Mouse (Mus musculus) neural tube, embryonic 15.5 days (tissue): ENCODE measurements around the gene Gm45716. TPM values are rescaled to one million over a fixed set of nuclear protein-coding genes. Genes with fewer than 3 reads are reported as not detected.

Experiments
- ATAC-seq: fragments of 200-750 bp; cut with Nextera tagmentation; 2 replicates; pipeline ENCODE4 v1.8.0; 2017; ENCODE audit warnings: mild to moderate bottlenecking, moderate TSS enrichment, moderate library complexity; ENCODE audit not compliant: low FRiP score
- H3K27ac ChIP-seq: fragments of 300-500 bp; sonication (generic); replicated peaks from 2 replicates; pipeline ENCODE4 v1.5.1; 2015; ENCODE audit warnings: mild to moderate bottlenecking, inconsistent platforms
- H3K27me3 ChIP-seq: fragments of 300-500 bp; sonication (generic); replicated peaks from 2 replicates; pipeline ENCODE4 v1.6.1; 2015; ENCODE audit warnings: inconsistent platforms
- H3K36me3 ChIP-seq: fragments of 300-500 bp; sonication (generic); 2 replicates; pipeline ENCODE4 v1.6.1; 2015; ENCODE audit warnings: inconsistent platforms
- H3K4me1 ChIP-seq: fragments of 300-500 bp; sonication (generic); 2 replicates; pipeline ENCODE4 v1.6.1; 2015; ENCODE audit warnings: inconsistent platforms
- H3K4me2 ChIP-seq: fragments of 300-500 bp; sonication (generic); 2 replicates; pipeline ENCODE4 v1.6.1; 2015; ENCODE audit warnings: inconsistent platforms, mild to moderate bottlenecking, moderate library complexity
- H3K4me3 ChIP-seq: fragments of 300-500 bp; sonication (generic); replicated peaks from 2 replicates; pipeline ENCODE4 v1.5.1; 2015; ENCODE audit warnings: mild to moderate bottlenecking, inconsistent platforms
- H3K9ac ChIP-seq: fragments of 300-500 bp; sonication (generic); replicated peaks from 2 replicates; pipeline ENCODE4 v1.6.1; 2015; ENCODE audit warnings: mild to moderate bottlenecking, inconsistent platforms
- H3K9me3 ChIP-seq: fragments of 300-500 bp; sonication (generic); replicated peaks from 2 replicates; pipeline ENCODE4 v1.6.1; 2016; ENCODE audit warnings: inconsistent platforms
- WGBS: fragments of 180-500 bp; shearing (Covaris S2); methylation state at CpG from one replicate; pipeline ENCODE4 v1.1.7; 2015; ENCODE audit warnings: mixed read lengths; 5-methylcytosine and 5-hydroxymethylcytosine counted together
- polyA plus RNA-seq: library from polyadenylated mRNA; unstranded; fragments of >200 nt; fragmentation: Nextera tagmentation; extraction: Ambion mirVana; gene quantifications from 2 replicates; pipeline ENCODE4 v1.2.1, GENCODE M21; 2015

The Gm45716 gene
- polyA plus RNA-seq, 1 experiment from 2014 or later, result 19.2 TPM

GRCm38 (mm10) chr11:90291156-90291555 is 103.7 kb downstream of the Gm45716 start:
- Histone ChIP-seq H3K27ac (no peak overlapping the region), H3K27me3 (no peaks in the 10 kb centered on the region), H3K4me3 (no peak overlapping the region), H3K9me3 (no peaks in the 10 kb centered on the region), H3K36me3 (no peaks in the 10 kb centered on the region), H3K9ac (no peak overlapping the region), H3K4me1 (no peaks in the 10 kb centered on the region), H3K4me2 (no peak overlapping the region)
- ATAC-seq, result no peak
- WGBS, result 67% methylated on average over 4 of the region's 4 CpGs

- H3K27me3 ChIP-seq, result no peaks in the 10 kb centered on the region
- no peak overlapping the region for H3K9ac ChIP-seq
- no peak overlapping the region for H3K27ac ChIP-seq
- no peaks in the 10 kb centered on the region for H3K9me3 ChIP-seq
- no peak overlapping the region for H3K4me3 ChIP-seq
- no peak for ATAC-seq
- no peaks in the 10 kb centered on the region for H3K4me1 ChIP-seq
- H3K36me3 ChIP-seq, result no peaks in the 10 kb centered on the region
- no peak overlapping the region for H3K4me2 ChIP-seq
Measured at GRCm38 (mm10) chr11:90292766-90293165, 105.3 kb downstream of the Gm45716 start.

DNA sequence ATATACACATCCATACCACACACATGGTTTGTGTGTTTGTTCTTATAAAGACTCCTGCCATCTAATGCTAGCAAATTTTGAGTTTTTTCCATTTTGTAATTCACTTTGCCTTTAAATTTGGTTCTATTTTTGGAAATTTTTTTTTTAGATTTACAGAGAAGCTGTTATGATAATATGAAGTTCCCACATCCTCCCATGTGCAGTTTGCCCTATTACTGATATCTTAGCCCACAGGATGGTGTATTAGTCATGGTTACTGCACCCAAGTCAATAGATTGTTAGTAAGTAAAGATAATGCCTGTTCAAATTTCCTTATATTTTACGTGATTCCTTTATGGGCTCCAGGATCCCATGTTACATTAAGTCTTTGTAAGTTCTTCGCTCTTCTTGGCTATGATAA is 107.1 kb downstream of the Gm45716 start:
- Histone ChIP-seq H3K9me3 (no peaks in the 10 kb centered on the region), H3K27me3 (no peaks in the 10 kb centered on the region), H3K4me1 (no peaks in the 10 kb centered on the region), H3K36me3 (no peaks in the 10 kb centered on the region), H3K9ac (no peak overlapping the region), H3K4me2 (no peak overlapping the region), H3K4me3 (no peak overlapping the region), H3K27ac (no peak overlapping the region)
- WGBS, result 90% methylated on average over 2 of the region's 2 CpGs
- ATAC-seq, result no peak

Other genes starting within 250 kb of the Gm45716 start
- gene Pctp, start 184.8 kb upstream of the Gm45716 start, polyA plus RNA-seq, result 1.7 and 4.2 TPM in 2 replicates
- 23.0 and 24.1 TPM in 2 replicates for gene Tmem100, start 157.3 kb upstream of the Gm45716 start, polyA plus RNA-seq
- 104 and 126 TPM in 2 replicates for gene Mmd, start 61.8 kb downstream of the Gm45716 start, polyA plus RNA-seq
- 2.6 and 3.2 TPM in 2 replicates for gene Hlf, start 203.2 kb downstream of the Gm45716 start, polyA plus RNA-seq